In genomic region chr2:149832301-149832700, GRCm38 (mm10) we compare ENCODE assay signal across 10 mouse cellular contexts. TPM values are rescaled to one million over a fixed set of nuclear protein-coding genes. Genes with fewer than 3 reads are reported as not detected.
DNase-seq lines count a peak whose midpoint lies in the region; ATAC-seq lines count a peak whose summit lies in the region.
"Had no signal": no experiment of that assay in that cellular context is flagged by ENCODE, and none has a peak within 500 bp of the region (broad histone marks: within the 10 kb centered on the region; RNA-seq: fewer than 3 reads in every experiment).

No protein-coding gene starts in this region.

- H3K4me3 ChIP-seq in kidney, embryonic 15.5 days (replicated peaks), result peak overlapping the region; percentile 55; the same call in 1 of the 2 replicates
- H3K4me3 ChIP-seq in forebrain, embryonic 10.5 days, result peak overlapping the region; percentile 71
- H3K4me3 ChIP-seq in hindbrain, embryonic 13.5 days, result peak overlapping the region; percentile 67
- H3K4me3 ChIP-seq in midbrain, embryonic 16.5 days (ENCODE audit: low read depth, low read length), result peak overlapping the region; percentile 62
- H3K4me3 ChIP-seq: megakaryocyte, embryonic 14.5 days had no signal

- no peak for ATAC-seq in kidney, embryonic 15.5 days (replicated peaks; ENCODE audit: low FRiP score)
- no peak for ATAC-seq in hindbrain, embryonic 13.5 days (ENCODE audit: low FRiP score)
- no peak for ATAC-seq in midbrain, embryonic 16.5 days

- H3K4me2 ChIP-seq in kidney, embryonic 15.5 days, result peak overlapping the region; percentile 95
- H3K4me2 ChIP-seq in hindbrain, embryonic 13.5 days, result peak overlapping the region; percentile 95
- H3K4me2 ChIP-seq in midbrain, embryonic 16.5 days (ENCODE audit: low read length), result peak overlapping the region; percentile 96

- peaks cover 57% of the 10 kb centered on the region for H3K27me3 ChIP-seq in kidney, embryonic 15.5 days
- H3K27me3 ChIP-seq in forebrain, embryonic 10.5 days (ENCODE audit: poor library complexity, severe bottlenecking), result peaks cover 59% of the 10 kb centered on the region
- peaks cover 49% of the 10 kb centered on the region for H3K27me3 ChIP-seq in hindbrain, embryonic 13.5 days
- H3K27me3 ChIP-seq in midbrain, embryonic 16.5 days (ENCODE audit: control insufficient read depth, insufficient read depth, low read depth, low read length), result peaks cover 12% of the 10 kb centered on the region

- H3K9me3 ChIP-seq in kidney, embryonic 15.5 days (replicated peaks), result no peaks in the 10 kb centered on the region
- no peaks in the 10 kb centered on the region for H3K9me3 ChIP-seq in forebrain, embryonic 10.5 days
- no peaks in the 10 kb centered on the region for H3K9me3 ChIP-seq in hindbrain, embryonic 13.5 days
- H3K9me3 ChIP-seq in midbrain, embryonic 16.5 days (replicated peaks; ENCODE audit: control insufficient read depth, low read length, poor library complexity, severe bottlenecking), result no peaks in the 10 kb centered on the region

- WGBS in kidney, embryonic 15.5 days, result 7% methylated on average over 5 of the region's 5 CpGs
- WGBS in forebrain, embryonic 10.5 days, result 3% methylated on average over 5 of the region's 5 CpGs
- WGBS in hindbrain, embryonic 13.5 days, result 6% methylated on average over 5 of the region's 5 CpGs
- WGBS in midbrain, embryonic 16.5 days, result 14% methylated on average over 5 of the region's 5 CpGs

- H3K4me1 ChIP-seq in kidney, embryonic 15.5 days, result peaks cover 25% of the 10 kb centered on the region
- peaks cover 28% of the 10 kb centered on the region for H3K4me1 ChIP-seq in forebrain, embryonic 10.5 days
- peaks cover 26% of the 10 kb centered on the region for H3K4me1 ChIP-seq in hindbrain, embryonic 13.5 days (replicated peaks)
- H3K4me1 ChIP-seq in midbrain, embryonic 16.5 days (ENCODE audit: control insufficient read depth, insufficient read depth, low read length), result peaks cover 10% of the 10 kb centered on the region

- no peak for DNase-seq in kidney, postnatal 36 days
- DNase-seq in forebrain, embryonic 10.5 days (ENCODE audit: extremely low spot score, low spot score), result no peak
- no peak for DNase-seq in urinary bladder, postnatal 36 days (ENCODE audit: low spot score in 2 of 2)
- DNase-seq in frontal cortex, postnatal 25 days (ENCODE audit: low spot score in 2 of 2), result no peak
- DNase-seq in spleen, adult 18-20 months, result no peak
- DNase-seq: left cerebral cortex, postnatal 4 days had no signal

- no peak overlapping the region for H3K9ac ChIP-seq in kidney, embryonic 15.5 days
- H3K9ac ChIP-seq in hindbrain, embryonic 13.5 days, result peak overlapping the region; percentile 84
- peak overlapping the region; percentile 82 for H3K9ac ChIP-seq in midbrain, embryonic 16.5 days (ENCODE audit: low read depth, low read length)

- H3K27ac ChIP-seq in kidney, embryonic 15.5 days, result no peak overlapping the region
- H3K27ac ChIP-seq in forebrain, embryonic 10.5 days, result no peak overlapping the region
- no peak overlapping the region for H3K27ac ChIP-seq in hindbrain, embryonic 13.5 days
- no peak overlapping the region for H3K27ac ChIP-seq in midbrain, embryonic 16.5 days (ENCODE audit: low read length)

- no peaks in the 10 kb centered on the region for H3K36me3 ChIP-seq in kidney, embryonic 15.5 days
- no peaks in the 10 kb centered on the region for H3K36me3 ChIP-seq in forebrain, embryonic 10.5 days (replicated peaks)
- H3K36me3 ChIP-seq in hindbrain, embryonic 13.5 days, result no peaks in the 10 kb centered on the region
- no peaks in the 10 kb centered on the region for H3K36me3 ChIP-seq in midbrain, embryonic 16.5 days (ENCODE audit: control insufficient read depth, insufficient read depth, low read length)

RNA-seq across cellular contexts. Expression of gene C530025M09Rik, which starts 1.3 kb away (rescaled TPM):
- 0.23 TPM in 1 of 2 replicates, not detected in the other for polyA plus RNA-seq in kidney, embryonic 15.5 days (2015; fragmentation: Nextera tagmentation; extraction: Ambion mirVana)
- polyA plus RNA-seq in forebrain, embryonic 10.5 days (2016; fragmentation: Nextera tagmentation; extraction: Ambion mirVana), result 0.31 TPM in 1 of 2 replicates, not detected in the other
- 1.1 and 1.4 TPM in 2 replicates for polyA plus RNA-seq in hindbrain, embryonic 13.5 days (2015; fragmentation: Nextera tagmentation; extraction: Ambion mirVana)
- 0.72 and 0.94 TPM in 2 replicates for polyA plus RNA-seq in midbrain, embryonic 16.5 days (2015; fragmentation: Nextera tagmentation; extraction: Ambion mirVana)

RNA-seq across cellular contexts. Expression of gene Syndig1, which starts 3.3 kb away (rescaled TPM):
- 3.5 and 7.3 TPM in 2 replicates for polyA plus RNA-seq in kidney, embryonic 15.5 days (2015; fragmentation: Nextera tagmentation; extraction: Ambion mirVana)
- 2.4 and 2.9 TPM in 2 replicates for polyA plus RNA-seq in forebrain, embryonic 10.5 days (2016; fragmentation: Nextera tagmentation; extraction: Ambion mirVana)
- polyA plus RNA-seq in hindbrain, embryonic 13.5 days (2015; fragmentation: Nextera tagmentation; extraction: Ambion mirVana), result 26.2 and 29.4 TPM in 2 replicates
- 22.1 and 27.6 TPM in 2 replicates for polyA plus RNA-seq in midbrain, embryonic 16.5 days (2015; fragmentation: Nextera tagmentation; extraction: Ambion mirVana)
